Mouse (Mus musculus) gastrocnemius, postnatal 25 days (tissue): ENCODE results near the gene Tmsb10. TPM values are rescaled to one million over a fixed set of nuclear protein-coding genes. Genes with fewer than 3 reads are reported as not detected.
A peak's percentile ranks its signal among the peaks of the same experiment; 100 is the strongest.

Source experiments
- DNase-seq: peaks from one replicate; pipeline ENCODE4 v3.0.0; 2022
- total RNA-seq, 2 experiments: library from RNA; stranded (reverse); gene quantifications; 1 replicate in 1 of 2; 2 replicates in 1 of 2; pipeline ENCODE4 v1.2.3; 2021

Tmsb10 gene
- total RNA-seq, 2 experiments from 2014 or later, result 81.7 to 136 TPM

DNA sequence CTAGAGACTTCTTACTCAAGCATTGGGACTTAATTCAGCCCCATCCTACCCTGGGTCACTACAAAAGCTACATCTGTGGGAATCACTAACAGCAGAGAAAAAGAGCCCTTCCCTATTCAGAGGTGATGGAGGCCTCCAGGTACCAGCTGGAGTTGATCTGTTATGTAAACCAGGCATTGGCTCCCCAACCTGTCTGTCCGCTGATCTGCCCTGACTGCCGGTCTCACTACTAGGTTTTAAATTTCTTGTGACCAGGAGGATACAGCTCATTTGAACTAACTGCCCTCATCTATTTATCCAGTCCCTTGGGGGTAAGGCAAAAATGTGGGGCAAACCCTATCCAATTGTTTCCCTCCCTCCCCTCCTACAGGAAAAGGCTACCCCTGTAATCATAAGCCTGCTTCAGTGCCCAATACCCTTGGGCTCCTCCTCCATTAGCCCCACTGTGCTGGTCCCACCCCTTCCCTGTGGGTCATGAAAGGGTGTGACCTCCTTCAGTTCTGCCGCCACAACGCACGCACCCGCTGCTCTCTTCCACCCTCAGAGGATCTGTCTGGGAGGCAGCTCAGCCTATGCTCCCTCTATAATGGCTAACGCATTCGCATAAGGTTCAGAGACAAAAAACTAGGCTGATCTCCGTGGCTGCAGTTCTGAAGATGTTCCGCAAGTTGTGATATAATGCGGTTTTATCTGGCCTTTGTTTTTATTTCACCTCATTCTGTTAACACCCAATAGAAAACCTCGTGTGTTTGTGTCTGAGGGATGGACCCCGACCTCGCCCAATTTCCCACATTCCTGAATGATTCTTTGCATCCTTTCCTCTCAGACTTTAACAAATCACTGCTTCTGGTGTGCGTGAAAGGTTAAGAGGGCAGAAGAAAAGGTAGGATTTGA lies 2.1 kb downstream of the Tmsb10 start:
- peak; percentile 36 for DNase-seq

DNA sequence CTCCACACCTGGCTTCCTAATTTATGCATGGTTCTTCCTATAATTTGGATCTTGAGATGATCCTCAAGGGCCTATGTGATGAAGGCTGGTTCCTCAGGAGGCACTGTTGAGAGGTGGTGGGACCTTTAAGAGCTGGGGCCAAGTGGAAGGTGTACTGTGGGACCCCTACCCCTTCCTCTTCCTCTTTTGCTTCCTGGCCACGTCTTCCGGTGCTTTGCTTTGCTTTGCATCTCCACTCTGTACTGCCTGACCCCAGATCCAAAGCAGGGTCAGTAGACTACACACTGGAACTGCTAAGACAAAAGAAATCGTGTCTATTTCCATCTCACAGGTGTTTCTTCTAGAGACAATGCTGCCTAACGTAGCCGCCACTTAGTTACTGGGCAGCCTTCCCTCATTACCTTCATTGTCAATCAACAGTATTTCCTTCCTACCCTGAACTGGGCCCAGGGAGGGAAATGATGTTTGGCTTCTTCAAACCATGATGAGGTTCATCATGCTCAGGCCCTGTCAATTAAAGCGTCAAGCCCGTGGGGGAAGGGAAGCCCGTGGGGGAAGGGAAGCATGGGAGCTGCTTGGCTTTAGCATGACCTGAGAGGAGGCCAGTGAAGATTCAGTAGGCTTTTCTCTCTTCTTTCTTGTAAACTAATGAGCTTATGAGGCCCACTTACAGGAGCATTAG lies 2.9 kb downstream of the Tmsb10 start:
- no peak for DNase-seq

GRCm38 (mm10) chr6:72954786-72955185 lies 3.8 kb downstream of the Tmsb10 start:
- no peak for DNase-seq

GRCm38 (mm10) chr6:72952967-72953366 lies 5.6 kb downstream of the Tmsb10 start:
- DNase-seq, result no peak

DNA sequence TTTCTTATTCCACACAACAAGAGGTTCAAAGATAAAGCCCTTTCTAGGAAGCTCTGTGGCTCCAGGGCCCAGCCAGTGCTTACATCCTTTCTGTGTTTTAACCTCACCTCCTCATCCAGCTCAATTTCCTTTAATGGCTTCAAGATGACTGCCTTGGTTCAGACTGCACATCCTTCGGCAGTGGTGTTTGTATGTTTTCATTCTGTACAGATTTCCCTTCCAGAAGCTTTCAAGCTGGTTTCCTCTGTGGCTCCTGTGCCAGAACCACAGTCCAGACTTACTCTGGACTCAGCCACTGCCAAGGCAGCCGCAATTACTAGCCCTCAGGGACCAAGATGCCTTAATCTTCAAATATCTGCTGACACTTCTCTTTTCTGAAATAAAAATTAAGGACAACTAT lies 6.3 kb downstream of the Tmsb10 start:
- DNase-seq, result peak; percentile 51

GRCm38 (mm10) chr6:72949161-72949756 lies 9.3 kb downstream of the Tmsb10 start:
- no peak for DNase-seq

- no peak for DNase-seq
Measured at GRCm38 (mm10) chr6:72948392-72948791, 10.2 kb downstream of the Tmsb10 start.

DNA sequence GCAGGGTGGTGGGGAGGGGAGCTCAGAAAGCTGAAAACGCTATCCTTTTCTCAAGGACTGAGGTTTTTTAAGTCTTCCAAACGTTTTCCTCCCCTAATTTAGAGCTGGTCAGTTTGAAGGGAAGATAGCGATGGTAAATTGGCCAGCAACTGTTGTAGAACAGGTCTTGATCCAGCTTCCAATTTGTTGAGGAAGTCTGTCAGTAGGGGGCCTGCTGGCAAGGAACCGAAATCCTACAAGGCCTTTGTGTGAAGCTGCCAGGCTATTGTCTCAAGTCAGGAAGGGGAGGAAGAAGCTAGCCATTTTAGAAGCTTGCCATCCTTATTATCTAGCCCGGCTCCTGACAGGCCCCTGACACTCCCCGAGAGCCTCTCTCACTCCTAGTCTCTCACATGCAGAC lies 10.6 kb downstream of the Tmsb10 start:
- no peak for DNase-seq

- DNase-seq, result no peak
Measured at GRCm38 (mm10) chr6:72940493-72940892, 18.1 kb downstream of the Tmsb10 start.

DNA sequence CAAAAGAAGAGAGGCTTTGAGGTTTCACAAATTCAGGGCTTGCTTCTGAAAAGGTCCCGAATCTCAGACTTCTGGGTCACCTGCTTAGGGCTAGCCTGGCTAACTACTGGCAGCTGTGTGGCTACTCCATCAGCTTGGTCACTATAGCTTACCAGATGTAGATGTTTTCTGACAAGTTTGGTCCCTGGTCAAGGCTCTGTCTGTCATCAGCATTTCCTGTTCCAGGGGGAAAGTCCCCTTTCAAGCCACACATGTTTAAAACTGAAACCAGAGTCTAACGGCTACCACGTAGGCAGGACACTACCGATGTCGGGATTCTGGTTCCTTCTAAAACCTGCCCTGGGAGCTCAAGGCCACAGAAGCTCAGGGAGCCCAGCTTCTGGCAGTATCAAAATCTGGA lies 20.7 kb downstream of the Tmsb10 start:
- DNase-seq, result no peak

- no peak for DNase-seq
Measured at GRCm38 (mm10) chr6:72937430-72937829, 21.1 kb downstream of the Tmsb10 start.

DNA sequence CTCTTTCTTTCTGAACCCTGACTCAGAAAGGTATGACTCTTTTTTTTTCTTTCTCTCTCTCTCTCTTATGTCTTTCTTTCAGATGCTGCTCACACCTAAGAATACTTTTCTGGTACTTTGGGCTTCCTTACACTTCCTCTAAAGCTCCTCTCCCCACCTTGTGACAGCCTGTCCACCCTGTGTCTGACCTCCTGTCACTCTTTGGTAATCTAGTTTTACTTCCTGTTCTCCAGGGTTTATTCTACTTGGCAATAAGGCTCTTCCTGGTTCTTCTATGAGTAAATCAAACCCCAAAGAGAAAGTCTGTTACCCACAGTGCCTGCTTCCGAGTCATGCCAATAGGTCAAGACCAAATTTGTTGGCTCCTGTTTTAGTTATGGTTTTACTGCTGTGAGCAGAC lies 25.6 kb downstream of the Tmsb10 start:
- no peak for DNase-seq

GRCm38 (mm10) chr6:72931533-72931932 lies 27.0 kb downstream of the Tmsb10 start:
- DNase-seq, result no peak

GRCm38 (mm10) chr6:72929795-72930398 lies 28.7 kb downstream of the Tmsb10 start:
- no peak for DNase-seq

GRCm38 (mm10) chr6:72926755-72927482 lies 31.6 kb downstream of the Tmsb10 start:
- DNase-seq, result peak; percentile 42

DNA sequence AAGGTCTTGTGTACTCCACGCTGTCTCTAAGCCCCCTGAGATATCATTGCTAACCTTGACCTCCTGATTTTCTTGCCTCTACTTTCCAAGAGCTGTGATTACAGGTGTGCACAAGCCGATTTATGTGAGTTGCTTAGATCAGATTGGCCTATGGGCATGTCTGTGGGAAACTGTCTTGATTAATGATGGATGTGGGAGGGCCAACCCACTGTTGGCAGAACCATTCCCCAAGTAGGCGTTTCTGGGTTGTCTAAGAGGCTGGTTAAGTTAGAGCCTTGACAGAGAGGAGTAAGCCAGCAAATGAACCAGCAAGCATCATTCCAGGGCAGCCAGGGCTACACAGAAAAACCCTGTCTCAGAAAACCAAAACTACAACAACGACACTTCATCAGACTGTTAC lies 32.5 kb downstream of the Tmsb10 start:
- no peak for DNase-seq

DNA sequence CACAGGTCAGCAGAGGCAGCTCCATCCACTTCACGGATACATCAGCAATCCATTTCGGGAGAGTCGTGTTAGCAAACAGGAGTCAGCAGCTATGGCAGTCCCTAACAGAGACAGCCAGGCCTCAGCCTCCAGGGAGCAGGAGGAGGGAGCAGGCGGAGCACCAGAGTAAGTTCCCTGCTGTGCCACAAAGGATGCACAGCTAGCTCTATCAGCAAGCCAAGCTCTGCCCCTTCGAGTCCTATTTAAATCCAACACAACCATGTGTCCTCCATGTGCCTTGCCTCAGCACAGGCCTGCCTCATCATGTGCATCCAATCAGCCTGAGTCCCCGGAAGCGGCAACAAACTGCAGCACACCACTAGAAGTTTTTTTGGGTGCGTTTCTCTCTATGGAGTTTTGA lies 35.2 kb downstream of the Tmsb10 start:
- no peak for DNase-seq

GRCm38 (mm10) chr6:72921081-72921480 lies 37.5 kb downstream of the Tmsb10 start:
- no peak for DNase-seq

DNA sequence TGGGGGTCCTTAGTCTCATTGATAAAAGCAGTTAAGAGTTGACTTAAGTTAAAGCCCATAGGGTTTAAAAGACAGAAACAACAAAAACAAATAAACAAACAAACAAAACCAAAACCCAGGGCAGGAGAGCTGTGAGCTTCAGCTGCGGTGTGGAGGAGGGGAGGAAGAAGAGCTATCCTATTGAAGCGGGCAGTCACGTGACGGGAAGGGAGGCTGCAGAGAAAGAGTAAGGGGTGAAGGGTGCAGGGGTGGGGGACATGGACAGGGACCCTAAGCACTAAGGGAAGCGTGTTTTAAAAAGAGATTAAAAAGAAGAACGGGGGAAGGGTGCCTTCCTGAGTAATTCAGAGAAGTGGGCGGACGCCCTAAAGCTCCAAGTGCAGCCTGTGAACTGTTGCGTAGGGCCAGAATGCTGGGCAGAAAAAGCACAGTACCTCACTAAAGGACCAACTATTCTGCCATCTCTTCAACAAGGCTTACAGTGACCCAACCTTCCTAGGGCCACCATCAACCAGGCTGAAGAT lies 40.0 kb downstream of the Tmsb10 start:
- DNase-seq, result no peak

DNA sequence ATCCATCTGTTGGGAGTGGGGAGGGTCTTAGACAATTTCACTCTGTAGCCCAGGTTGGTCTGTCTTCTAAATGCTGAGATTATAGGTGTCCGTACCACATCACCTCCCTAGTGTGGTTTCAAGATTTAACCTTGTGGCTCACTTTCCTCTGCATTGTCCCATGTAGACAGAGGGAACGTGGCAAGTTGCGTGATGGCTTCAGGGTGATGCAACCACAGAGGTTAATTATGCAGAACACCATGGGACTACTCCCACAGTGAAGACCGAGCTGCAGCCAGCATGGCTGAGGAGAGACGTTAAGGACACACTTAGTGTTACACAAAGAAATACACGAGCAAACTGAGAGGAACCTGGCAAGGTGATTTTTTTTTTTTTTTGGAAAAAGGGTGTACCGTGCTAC lies 42.2 kb downstream of the Tmsb10 start:
- DNase-seq, result no peak

- no peak for DNase-seq
Measured at GRCm38 (mm10) chr6:72914087-72914749, 44.3 kb downstream of the Tmsb10 start.
